Mouse (Mus musculus) 3134 (cell line): ENCODE results near the gene Tmcc2.

Experiments used
- DNase-seq: peaks from one replicate; pipeline ENCODE4 v3.0.0-alpha.2; 2011; ENCODE audit warnings: low spot score; ENCODE audit not compliant: insufficient read length; ENCODE audit errors: extremely low read depth

Tmcc2 gene

GRCm38 (mm10) chr1:132317894-132318863 is 72.9 kb downstream of the Tmcc2 start:
- DNase-seq: no peak

- DNase-seq: peak; percentile 63
Observed at GRCm38 (mm10) chr1:132317413-132317812, 73.7 kb downstream of the Tmcc2 start.

DNA sequence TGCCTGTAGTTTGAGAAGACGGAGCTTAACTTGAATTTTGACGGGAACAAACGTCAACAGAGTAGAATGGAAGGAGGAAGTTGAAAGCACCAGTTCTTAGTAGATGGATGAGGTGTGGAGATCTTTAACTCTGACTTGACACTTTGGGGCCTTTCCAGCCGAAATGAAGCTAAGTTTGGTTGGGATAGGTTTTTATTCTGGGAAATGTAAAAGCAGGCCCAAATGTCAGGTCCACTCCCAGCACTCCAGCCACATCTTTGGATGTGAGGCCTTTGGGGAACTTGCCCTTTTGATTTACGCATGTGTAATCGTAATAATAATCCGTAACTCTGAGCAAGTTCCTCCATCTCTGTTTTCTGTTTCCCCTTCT is 74.5 kb downstream of the Tmcc2 start:
- DNase-seq: no peak

DNA sequence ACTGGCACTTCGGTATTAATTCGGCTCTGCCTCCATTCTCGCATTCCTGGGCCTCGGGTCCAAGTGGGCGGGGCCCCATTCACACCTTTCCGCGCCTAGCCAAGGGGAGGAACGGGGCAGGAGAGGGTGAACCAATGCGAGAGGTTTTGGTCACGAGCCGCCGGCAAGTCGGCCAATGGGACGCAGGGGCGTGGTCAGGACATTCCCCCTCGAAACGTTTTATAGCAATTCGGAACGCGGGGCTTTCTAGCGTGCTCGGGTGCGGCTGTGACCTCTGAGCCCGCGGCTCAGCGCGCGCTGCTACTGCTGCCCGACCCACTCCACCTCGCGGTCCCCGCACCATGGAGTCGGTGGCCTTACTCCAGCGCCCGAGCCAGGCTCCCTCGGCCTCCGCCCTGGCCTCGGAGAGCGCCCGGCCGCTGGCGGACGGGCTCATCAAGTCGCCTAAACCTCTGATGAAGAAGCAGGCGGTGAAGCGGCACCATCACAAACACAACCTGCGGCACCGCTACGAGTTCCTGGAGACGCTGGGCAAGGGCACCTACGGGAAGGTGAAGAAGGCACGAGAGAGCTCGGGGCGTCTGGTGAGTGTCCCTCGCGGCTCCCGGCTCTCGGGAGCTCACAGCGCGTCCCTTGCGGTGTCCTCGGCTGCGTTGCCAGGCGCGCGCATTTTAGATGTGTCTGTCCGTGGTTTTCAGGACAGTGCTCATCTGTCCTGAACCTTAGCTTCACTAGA is 75.0 kb downstream of the Tmcc2 start, which contains the start of gene Nuak2:
Gene Nuak2 (plus strand): TSS at position 238 of the 736 bp plus-strand sequence.
- peak; percentile 89 for DNase-seq

DNA sequence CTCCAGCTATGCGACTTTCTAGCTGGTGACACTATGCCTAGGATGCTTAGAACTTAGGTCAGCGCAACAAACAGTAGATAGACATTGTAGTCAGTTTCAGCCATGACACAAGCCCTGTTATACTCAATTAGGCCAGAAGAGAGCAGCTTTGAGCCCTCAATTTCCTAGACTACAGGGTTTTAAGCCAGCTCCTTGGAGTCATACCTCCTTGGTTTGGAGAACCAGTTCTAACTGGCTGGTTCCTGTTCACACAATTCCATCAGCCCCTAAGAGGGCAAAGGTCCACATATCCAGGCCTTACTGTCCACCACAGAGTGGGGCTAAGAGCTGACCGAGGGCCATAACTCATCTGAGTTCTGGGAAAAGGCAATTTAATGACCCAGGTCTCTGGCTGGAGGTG is 78.4 kb downstream of the Tmcc2 start:
- no peak for DNase-seq

DNA sequence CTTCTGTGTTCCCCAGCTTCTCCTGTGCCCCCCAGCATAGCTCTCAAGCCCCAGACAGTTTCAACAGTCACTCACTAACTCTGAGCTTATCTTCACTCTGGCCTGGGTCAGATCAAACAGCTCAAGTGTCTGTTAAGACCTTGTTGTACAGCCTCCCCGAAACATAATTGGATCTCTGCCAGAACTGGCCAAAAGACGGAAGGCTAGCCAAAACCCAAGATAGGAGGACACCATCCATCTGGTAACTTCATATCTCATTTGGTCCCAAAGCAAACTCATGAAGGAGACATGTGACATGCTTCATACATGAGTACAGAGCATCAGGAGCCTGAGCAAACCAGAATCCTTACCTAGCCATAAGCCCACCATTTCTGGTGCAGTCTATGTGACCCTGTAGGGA is 79.0 kb downstream of the Tmcc2 start:
- no peak for DNase-seq

- DNase-seq: no peak
Observed at GRCm38 (mm10) chr1:132311174-132311859, 79.8 kb downstream of the Tmcc2 start.

GRCm38 (mm10) chr1:132310754-132311153 is 80.3 kb downstream of the Tmcc2 start:
- DNase-seq: no peak

DNA sequence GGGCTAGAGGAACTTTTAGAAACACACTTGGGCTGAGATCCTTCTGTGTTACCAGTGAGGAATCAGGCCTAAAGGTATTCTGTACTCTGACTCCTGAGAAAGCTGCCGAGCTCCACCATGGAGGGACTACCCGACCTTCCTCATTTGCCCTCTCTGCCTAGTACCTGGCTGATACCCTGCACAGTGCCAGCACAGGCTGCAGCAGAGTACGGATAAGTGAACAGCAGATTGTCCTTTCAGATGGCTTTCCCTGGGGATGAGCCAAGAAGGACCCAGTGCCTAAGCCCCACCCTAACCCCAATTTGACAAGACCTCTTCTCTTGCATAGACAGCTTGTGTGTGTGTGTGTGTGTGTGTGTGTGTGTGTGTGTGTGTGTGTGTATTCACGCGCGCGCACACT is 82.4 kb downstream of the Tmcc2 start:
- DNase-seq: no peak

DNA sequence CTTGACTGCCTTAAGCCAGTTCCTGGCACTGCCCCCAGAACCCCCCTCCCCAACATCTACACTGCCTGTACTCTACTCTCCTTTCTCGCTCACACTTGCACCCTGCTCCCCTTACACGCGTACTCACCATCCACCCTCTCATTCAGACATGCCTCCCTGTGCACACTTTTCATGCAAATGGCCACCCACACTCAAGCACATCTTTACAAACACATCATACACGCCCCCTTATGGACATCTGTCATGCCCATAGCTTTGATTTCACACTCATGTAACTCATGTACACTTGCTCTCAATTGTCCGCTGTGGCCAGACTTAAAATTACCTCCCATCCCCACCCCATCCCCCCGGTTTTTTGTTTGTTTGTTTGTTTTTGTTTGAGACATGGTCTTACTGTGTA is 83.1 kb downstream of the Tmcc2 start:
- DNase-seq: no peak

DNA sequence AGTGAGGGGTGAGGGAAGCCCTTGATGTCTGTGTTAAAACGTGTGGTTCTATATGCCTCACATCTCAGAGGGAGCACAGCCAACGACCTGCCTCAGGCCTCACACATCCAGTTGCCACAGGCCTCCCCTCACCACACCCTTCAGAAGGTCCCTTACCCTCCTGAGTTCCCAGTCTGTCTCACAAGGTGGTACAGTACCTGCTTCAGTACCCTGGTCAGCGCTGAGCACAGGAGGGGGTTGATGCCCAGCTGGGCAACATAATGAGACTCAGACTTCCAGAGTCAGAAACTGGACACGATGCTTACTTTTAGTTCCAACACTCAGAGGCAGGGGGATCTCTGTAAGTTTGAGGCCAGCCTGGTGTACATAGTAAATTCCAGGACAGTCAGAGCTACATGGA is 84.3 kb downstream of the Tmcc2 start:
- DNase-seq: no peak
